Mouse (Mus musculus): ENCODE results near the gene Rnasek. TPM values are rescaled to one million over a fixed set of nuclear protein-coding genes. Genes with fewer than 3 reads are reported as not detected.

Gene Rnasek
- polyA plus RNA-seq, 1 experiment = 485 TPM

GRCm38 (mm10) chr11:70189319-70190134 is 50.1 kb downstream of the Rnasek start:
- Histone ChIP-seq H3K36me3 (ENCODE audit: control insufficient read depth, insufficient read depth, low read length) (no peaks in the 10 kb centered on the region), H3K4me1 (ENCODE audit: control insufficient read depth, insufficient read depth, low read length) (peaks cover 12% of the 10 kb centered on the region; the same call in 1 of the 2 replicates), H3K27me3 (replicated peaks; ENCODE audit: control insufficient read depth, insufficient read depth, low read length) (no peaks in the 10 kb centered on the region), H3K4me3 (ENCODE audit: insufficient read depth, low read depth, low read length) (no peak overlapping the region), H3K27ac (ENCODE audit: insufficient read depth, low read depth, low read length) (no peak overlapping the region)
- TF ChIP-seq POLR2A (IDR thresholded peaks at IDR 0.05; ENCODE audit: low read depth, low read length) (no peak), CTCF (conservative IDR thresholded peaks at IDR 0.05; ENCODE audit: insufficient read depth, insufficient read length, low read depth, low read length) (no peak)
- WGBS = 69% methylated on average over 28 of the region's 28 CpGs
- DNase-seq = peak; percentile 42

Other genes starting within 250 kb of the Rnasek start
- gene Gabarap, start 248.7 kb downstream of the Rnasek start, polyA plus RNA-seq (2012; rRNA removed) = 746 and 1,018 TPM in 2 replicates
- gene Phf23, start 244.1 kb downstream of the Rnasek start, polyA plus RNA-seq (2012; rRNA removed) = 16.0 and 21.4 TPM in 2 replicates
- gene Dvl2, start 239.2 kb downstream of the Rnasek start, polyA plus RNA-seq (2012; rRNA removed) = 8.5 and 9.6 TPM in 2 replicates
- gene Acadvl, start 224.4 kb downstream of the Rnasek start, polyA plus RNA-seq (2012; rRNA removed) = 249 and 308 TPM in 2 replicates
- gene Dlg4, start 222.9 kb downstream of the Rnasek start, polyA plus RNA-seq (2012; rRNA removed) = 8.1 and 8.3 TPM in 2 replicates
- 0.25 and 0.41 TPM in 2 replicates for gene Asgr1, start 185.8 kb downstream of the Rnasek start, polyA plus RNA-seq (2012; rRNA removed)
- 0.27 and 0.41 TPM in 2 replicates for gene Asgr2, start 147.2 kb downstream of the Rnasek start, polyA plus RNA-seq (2012; rRNA removed)
- gene Mgl2, start 109.5 kb downstream of the Rnasek start, polyA plus RNA-seq (2012; rRNA removed) = 5.0 and 6.2 TPM in 2 replicates
- gene Clec10a, start 83.6 kb downstream of the Rnasek start, polyA plus RNA-seq (2012; rRNA removed) = 3.1 and 4.0 TPM in 2 replicates
- gene Slc16a11, start 27.1 kb downstream of the Rnasek start, polyA plus RNA-seq (2012; rRNA removed) = 36.4 and 56.5 TPM in 2 replicates
- gene Slc16a13, start 18.8 kb downstream of the Rnasek start, polyA plus RNA-seq (2012; rRNA removed) = 44.0 and 48.8 TPM in 2 replicates
- gene Bcl6b, start 10.0 kb downstream of the Rnasek start, polyA plus RNA-seq (2012; rRNA removed) = 7.9 and 8.8 TPM in 2 replicates
- 73.6 and 78.9 TPM in 2 replicates for gene 0610010K14Rik, start 1.9 kb downstream of the Rnasek start, polyA plus RNA-seq (2012; rRNA removed)
- 13.9 and 15.8 TPM in 2 replicates for gene Gm21988, start within 50 bp of the Rnasek start, polyA plus RNA-seq (2012; rRNA removed)
- gene Alox12, start 15.5 kb upstream of the Rnasek start, polyA plus RNA-seq (2012; rRNA removed) = 5.8 and 6.0 TPM in 2 replicates
- gene Alox12e, start 82.8 kb upstream of the Rnasek start, polyA plus RNA-seq (2012; rRNA removed) = 0.07 TPM in 1 of 2 replicates, not detected in the other
- 0.16 and 0.72 TPM in 2 replicates for gene Alox15, start 112.2 kb upstream of the Rnasek start, polyA plus RNA-seq (2012; rRNA removed)
- gene Pelp1, start 170.2 kb upstream of the Rnasek start, polyA plus RNA-seq (2012; rRNA removed) = 12.4 and 12.9 TPM in 2 replicates
- 30.2 and 33.7 TPM in 2 replicates for gene Arrb2, start 192.8 kb upstream of the Rnasek start, polyA plus RNA-seq (2012; rRNA removed)
- gene Med11, start 212.1 kb upstream of the Rnasek start, polyA plus RNA-seq (2012; rRNA removed) = 27.0 and 27.9 TPM in 2 replicates
- 11.6 and 12.4 TPM in 2 replicates for gene Zmynd15, start 219.6 kb upstream of the Rnasek start, polyA plus RNA-seq (2012; rRNA removed)
- gene Cxcl16, start 220.1 kb upstream of the Rnasek start, polyA plus RNA-seq (2012; rRNA removed) = 99.3 and 103 TPM in 2 replicates